Mouse (Mus musculus): ENCODE results near the gene Slc25a3. TPM values are rescaled to one million over a fixed set of nuclear protein-coding genes. Genes with fewer than 3 reads are reported as not detected.

Slc25a3 gene
- polyA plus RNA-seq, 1 experiment from 2014 or later, result 417 TPM

GRCm38 (mm10) chr10:91073345-91073744 lies 50.5 kb downstream of the Slc25a3 start:
- Histone ChIP-seq H3K9ac (no peak overlapping the region), H3K4me2 (replicated peaks) (no peak overlapping the region), H3K4me3 (no peak overlapping the region), H3K4me1 (no peaks in the 10 kb centered on the region), H3K27me3 (replicated peaks) (no peaks in the 10 kb centered on the region), H3K36me3 (peaks cover 34% of the 10 kb centered on the region), H3K27ac (no peak overlapping the region), H3K9me3 (no peaks in the 10 kb centered on the region)
- WGBS, result 95% methylated on average over 3 of the region's 3 CpGs
- ATAC-seq (ENCODE audit: low FRiP score, low read depth), result no peak

DNA sequence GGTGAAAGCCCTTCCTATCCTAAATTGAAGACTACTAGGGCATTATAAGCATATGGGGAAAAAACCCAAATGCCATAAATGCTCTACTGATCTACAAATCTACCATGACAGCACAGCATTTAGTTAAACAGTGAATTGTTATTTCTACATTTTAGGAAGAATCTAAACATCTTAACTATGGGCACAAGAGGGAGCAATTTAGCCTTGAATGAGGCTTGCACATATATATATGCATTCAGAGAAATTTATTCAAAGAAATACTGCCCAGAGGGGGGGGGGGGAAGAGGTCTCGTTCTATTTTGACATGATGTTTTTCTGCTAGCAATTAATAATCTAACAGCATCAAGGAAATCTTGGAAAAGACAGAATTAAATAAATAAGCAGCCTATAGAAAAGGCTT lies 52.1 kb downstream of the Slc25a3 start:
- Histone ChIP-seq H3K4me2 (replicated peaks) (no peak overlapping the region), H3K9me3 (no peaks in the 10 kb centered on the region), H3K27ac (no peak overlapping the region), H3K4me3 (no peak overlapping the region), H3K27me3 (replicated peaks) (no peaks in the 10 kb centered on the region), H3K4me1 (no peaks in the 10 kb centered on the region), H3K36me3 (peaks cover 29% of the 10 kb centered on the region), H3K9ac (no peak overlapping the region)
- no peak for ATAC-seq (ENCODE audit: low FRiP score, low read depth)
- WGBS, result 68% methylated on average over 1 of the region's 1 CpGs

Other genes starting within 250 kb of the Slc25a3 start
- gene Apaf1, start 41.3 kb downstream of the Slc25a3 start, polyA plus RNA-seq (2016; fragmentation: Nextera tagmentation; extraction: Ambion mirVana), result 27.5 and 30.2 TPM in 2 replicates
- gene Ikbip, start 41.1 kb downstream of the Slc25a3 start, polyA plus RNA-seq (2016; fragmentation: Nextera tagmentation; extraction: Ambion mirVana), result 27.2 and 27.3 TPM in 2 replicates
- gene Tmpo, start 57.3 kb upstream of the Slc25a3 start, polyA plus RNA-seq (2016; fragmentation: Nextera tagmentation; extraction: Ambion mirVana), result 269 and 292 TPM in 2 replicates